Mouse (Mus musculus) stomach, embryonic 14.5 days (tissue): Measurements from ENCODE around the gene Cdc14b. TPM values are rescaled to one million over a fixed set of nuclear protein-coding genes. Genes with fewer than 3 reads are reported as not detected.

Source experiments
- ATAC-seq: fragments of 200-750 bp; cut with Nextera tagmentation; 2 replicates; pipeline ENCODE4 v1.8.0; 2017; ENCODE audit warnings: low read depth, moderate TSS enrichment; ENCODE audit not compliant: insufficient number of reproducible peaks, insufficient read depth, low FRiP score
- H3K27ac ChIP-seq: fragments of 300-500 bp; sonication (generic); 2 replicates; pipeline ENCODE4 v1.5.1; 2014; ENCODE audit warnings: mild to moderate bottlenecking, low read length, moderate library complexity, mixed read lengths
- H3K27me3 ChIP-seq: fragments of 300-500 bp; sonication (generic); 2 replicates; pipeline ENCODE4 v1.6.1; 2014; ENCODE audit warnings: low read length, control low read depth, mixed read lengths; ENCODE audit not compliant: control insufficient read depth, insufficient read depth
- H3K36me3 ChIP-seq: fragments of 300-500 bp; sonication (generic); 2 replicates; pipeline ENCODE4 v1.6.1; 2014; ENCODE audit warnings: mild to moderate bottlenecking, control low read depth, low read length, moderate library complexity, mixed read lengths; ENCODE audit not compliant: control insufficient read depth, insufficient read depth
- H3K4me1 ChIP-seq: fragments of 300-500 bp; sonication (generic); 2 replicates; pipeline ENCODE4 v1.6.1; 2014; ENCODE audit warnings: low read length, control low read depth, mixed read lengths; ENCODE audit not compliant: control insufficient read depth, insufficient read depth
- H3K4me2 ChIP-seq: fragments of 300-500 bp; sonication (generic); replicated peaks from 2 replicates; pipeline ENCODE4 v1.6.1; 2014; ENCODE audit warnings: low read depth, low read length, control low read depth
- H3K4me3 ChIP-seq: fragments of 300-500 bp; sonication (generic); 2 replicates; pipeline ENCODE4 v1.5.1; 2014; ENCODE audit warnings: low read depth, low read length, control low read depth
- H3K9ac ChIP-seq: fragments of 300-500 bp; sonication (generic); replicated peaks from 2 replicates; pipeline ENCODE4 v1.6.1; 2014; ENCODE audit warnings: low read depth, mild to moderate bottlenecking, control low read depth, low read length, moderate library complexity, mixed read lengths
- H3K9me3 ChIP-seq: fragments of 300-500 bp; sonication (generic); 2 replicates; pipeline ENCODE4 v1.6.1; 2016; ENCODE audit warnings: low read depth, low read length, control low read depth; ENCODE audit not compliant: control insufficient read depth
- WGBS: fragments of 180-500 bp; shearing (Covaris S2); extraction: QIAGEN DNeasy Blood & Tissue Kit; methylation state at CpG from one replicate; pipeline ENCODE4 v1.1.7; 2014; 5-methylcytosine and 5-hydroxymethylcytosine counted together
- polyA plus RNA-seq: library from polyadenylated mRNA; unstranded; fragments of >200 nt; fragmentation: Nextera tagmentation; extraction: Ambion mirVana; gene quantifications from 2 replicates; pipeline ENCODE4 v1.2.1, GENCODE M21; 2014

Gene Cdc14b
- polyA plus RNA-seq, 1 experiment from 2014 or later = 46.0 TPM

DNA sequence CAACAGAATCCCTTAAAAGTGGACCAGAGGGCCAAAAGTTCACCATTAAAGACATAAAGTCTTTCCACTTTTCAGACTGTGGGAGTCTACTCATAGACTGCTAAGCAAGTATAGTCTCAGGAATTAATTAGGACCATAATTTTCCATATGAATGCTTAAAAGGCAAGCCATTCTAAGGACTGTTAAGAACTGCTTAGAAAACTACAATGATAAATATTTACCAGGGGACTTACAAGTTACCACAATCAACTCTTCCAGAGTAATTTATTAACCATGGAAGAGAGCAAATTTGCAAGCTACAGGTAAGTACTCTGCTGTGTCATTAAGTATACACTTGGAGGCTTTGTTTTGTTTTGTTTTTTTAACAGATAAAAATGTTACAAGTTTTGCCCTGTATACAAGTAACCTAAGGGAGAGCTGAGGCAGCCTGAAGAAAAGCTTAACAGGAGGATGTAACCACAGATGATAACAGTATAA lies 37.4 kb downstream of the Cdc14b start:
- Histone ChIP-seq H3K27me3 (no peaks in the 10 kb centered on the region), H3K9me3 (no peaks in the 10 kb centered on the region), H3K4me3 (no peak overlapping the region), H3K27ac (no peak overlapping the region), H3K4me1 (peaks cover 6% of the 10 kb centered on the region; the same call in 1 of the 2 replicates), H3K4me2 (no peak overlapping the region), H3K9ac (no peak overlapping the region), H3K36me3 (no peaks in the 10 kb centered on the region; the same call in 1 of the 2 replicates)
- no peak for ATAC-seq

DNA sequence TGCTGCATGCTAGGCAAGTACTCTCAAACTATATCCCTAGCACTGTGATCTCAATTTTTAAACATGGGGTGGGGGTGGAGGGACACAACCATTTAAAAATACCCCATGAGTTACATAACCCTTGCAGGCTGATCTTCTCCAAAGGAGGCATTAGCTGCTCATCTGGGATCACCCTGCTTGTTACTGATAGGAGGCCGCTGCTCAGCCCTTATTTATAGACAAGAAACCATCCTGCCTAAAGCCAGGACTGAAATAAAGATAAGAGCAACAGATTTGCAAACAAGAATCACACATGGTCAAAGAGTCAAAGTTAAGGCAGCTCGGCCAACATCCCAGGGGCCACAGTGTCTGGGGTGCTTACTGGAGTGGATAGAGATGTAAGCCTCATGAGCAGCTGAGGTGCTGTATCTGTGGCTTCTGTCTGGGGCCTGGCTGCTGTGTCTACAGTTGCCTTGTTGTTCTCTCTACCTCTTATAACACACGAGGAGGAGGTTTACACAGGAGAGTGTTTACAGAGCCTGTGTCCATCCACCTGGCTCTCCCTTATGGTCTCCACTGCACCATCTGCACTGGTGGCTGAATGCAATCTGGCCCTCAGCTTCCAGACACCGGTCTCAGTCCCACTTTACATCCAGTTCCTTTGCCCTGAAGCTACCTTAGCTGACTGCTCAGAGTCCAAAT lies 38.0 kb downstream of the Cdc14b start:
- H3K4me1 ChIP-seq = peaks cover 6% of the 10 kb centered on the region; the same call in 1 of the 2 replicates
- ATAC-seq = no peak
- no peak overlapping the region for H3K4me3 ChIP-seq
- no peak overlapping the region for H3K27ac ChIP-seq
- H3K27me3 ChIP-seq = no peaks in the 10 kb centered on the region
- no peak overlapping the region for H3K9ac ChIP-seq
- WGBS = 53% methylated on average over 4 of the region's 4 CpGs
- no peak overlapping the region for H3K4me2 ChIP-seq
- no peaks in the 10 kb centered on the region for H3K9me3 ChIP-seq
- H3K36me3 ChIP-seq = no peaks in the 10 kb centered on the region; the same call in 1 of the 2 replicates

DNA sequence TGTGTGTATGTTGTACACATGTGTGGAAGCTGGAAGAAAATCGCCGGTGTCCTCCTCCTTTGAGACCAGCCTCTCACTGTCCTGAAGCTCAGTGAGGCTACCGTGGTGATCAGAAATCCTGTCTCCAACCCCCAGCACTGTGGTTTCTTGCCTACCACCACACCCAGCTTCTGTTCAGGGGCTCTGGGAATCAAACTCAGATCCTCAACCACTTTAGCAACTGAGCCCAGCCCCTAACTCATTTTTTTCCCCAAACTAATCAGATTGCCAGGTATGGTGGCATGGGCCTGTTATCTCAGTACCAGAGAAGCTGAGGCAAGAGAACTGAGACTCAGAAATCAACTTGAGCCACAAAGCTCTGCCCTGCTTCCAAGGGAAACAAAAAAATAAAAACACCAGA lies 39.3 kb downstream of the Cdc14b start:
- no peak overlapping the region for H3K27ac ChIP-seq
- H3K4me1 ChIP-seq = peaks cover 6% of the 10 kb centered on the region; the same call in 1 of the 2 replicates
- ATAC-seq = no peak
- no peak overlapping the region for H3K4me2 ChIP-seq
- WGBS = 61% methylated on average over 3 of the region's 3 CpGs
- no peaks in the 10 kb centered on the region for H3K9me3 ChIP-seq
- H3K4me3 ChIP-seq = no peak overlapping the region
- H3K36me3 ChIP-seq = no peaks in the 10 kb centered on the region; the same call in 1 of the 2 replicates
- no peaks in the 10 kb centered on the region for H3K27me3 ChIP-seq
- H3K9ac ChIP-seq = no peak overlapping the region

DNA sequence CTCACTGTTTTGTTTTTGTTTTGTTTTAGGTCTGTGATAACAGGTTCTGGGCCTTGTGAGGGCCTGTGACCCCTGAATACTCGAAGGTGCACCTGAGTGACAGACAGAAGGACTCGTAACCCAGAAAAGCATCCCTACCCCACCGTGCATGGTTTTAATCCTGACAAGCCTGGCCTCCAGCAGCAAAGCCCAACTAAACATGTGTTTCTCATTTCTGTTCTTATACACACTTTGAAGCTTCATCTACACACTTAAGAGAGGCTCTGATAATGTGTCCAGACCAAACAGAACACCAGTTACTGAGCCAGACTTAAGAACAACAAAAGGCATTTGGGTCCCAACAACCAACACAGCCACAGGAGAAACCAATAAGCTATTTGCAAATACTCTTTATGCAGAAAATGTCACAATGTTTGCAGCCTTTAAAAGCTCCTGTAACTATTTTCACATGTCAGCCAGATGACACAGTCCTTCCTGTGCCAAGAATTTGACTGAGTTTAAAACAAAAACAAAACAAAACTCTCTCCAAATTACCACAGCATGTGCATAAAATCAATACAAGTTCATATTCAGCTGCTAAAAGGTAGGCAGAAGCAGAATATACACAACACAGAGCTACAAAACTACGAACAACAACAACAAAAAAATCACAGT lies 39.9 kb downstream of the Cdc14b start:
- no peak overlapping the region for H3K4me3 ChIP-seq
- H3K27me3 ChIP-seq = no peaks in the 10 kb centered on the region
- WGBS = 56% methylated on average over 4 of the region's 4 CpGs
- H3K4me1 ChIP-seq = peaks cover 6% of the 10 kb centered on the region; the same call in 1 of the 2 replicates
- ATAC-seq = no peak
- no peak overlapping the region for H3K4me2 ChIP-seq
- no peaks in the 10 kb centered on the region; the same call in 1 of the 2 replicates for H3K36me3 ChIP-seq
- H3K9me3 ChIP-seq = no peaks in the 10 kb centered on the region
- no peak overlapping the region for H3K27ac ChIP-seq
- H3K9ac ChIP-seq = no peak overlapping the region

DNA sequence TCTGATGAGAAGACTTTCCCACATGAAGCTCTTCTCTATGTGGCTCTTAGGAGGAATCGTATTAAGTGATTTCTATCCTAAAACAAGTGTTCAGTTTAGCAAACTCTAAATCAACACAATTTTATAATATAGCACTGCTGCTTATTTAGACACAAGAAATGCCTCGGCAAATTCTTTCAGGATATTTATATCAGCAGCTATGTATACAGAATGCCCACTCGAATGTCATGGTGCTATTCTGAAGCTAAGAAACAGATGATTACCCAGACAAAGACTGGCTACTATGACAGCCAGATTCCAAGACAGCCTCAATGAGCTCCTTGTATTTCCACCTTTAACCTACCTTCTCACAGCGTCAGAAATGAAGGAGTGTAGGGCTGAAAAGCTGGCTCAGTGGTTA lies 42.0 kb downstream of the Cdc14b start:
- Histone ChIP-seq H3K36me3 (no peaks in the 10 kb centered on the region; the same call in 1 of the 2 replicates), H3K4me3 (no peak overlapping the region), H3K4me1 (peaks cover 6% of the 10 kb centered on the region; the same call in 1 of the 2 replicates), H3K9me3 (no peaks in the 10 kb centered on the region), H3K27me3 (no peaks in the 10 kb centered on the region), H3K27ac (no peak overlapping the region), H3K9ac (no peak overlapping the region), H3K4me2 (no peak overlapping the region)
- WGBS = 77% methylated on average over 4 of the region's 4 CpGs
- no peak for ATAC-seq

DNA sequence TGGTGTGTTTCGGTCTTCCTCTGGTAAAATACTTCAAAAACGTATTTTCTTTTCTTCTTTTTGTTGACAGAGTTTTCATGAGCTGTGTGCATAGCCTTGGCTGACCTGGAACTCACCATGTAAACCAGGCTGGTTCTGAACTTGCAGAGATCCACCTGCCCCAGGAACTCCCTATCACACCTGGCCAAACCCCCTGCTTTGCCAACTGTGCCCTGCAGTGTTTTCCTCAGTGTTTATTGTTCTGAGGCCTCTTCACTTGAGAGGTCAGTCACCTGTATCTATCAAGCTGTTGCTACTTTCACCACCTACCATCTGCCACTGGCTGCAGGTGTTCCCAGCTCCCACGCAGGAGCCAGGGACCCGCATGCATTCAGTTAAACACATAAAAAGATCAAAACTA lies 48.4 kb downstream of the Cdc14b start:
- H3K27me3 ChIP-seq = no peaks in the 10 kb centered on the region
- H3K4me3 ChIP-seq = no peak overlapping the region
- WGBS = 75% methylated on average over 4 of the region's 4 CpGs
- H3K4me1 ChIP-seq = no peaks in the 10 kb centered on the region
- H3K9ac ChIP-seq = no peak overlapping the region
- no peak for ATAC-seq
- no peak overlapping the region for H3K27ac ChIP-seq
- no peak overlapping the region for H3K4me2 ChIP-seq
- H3K36me3 ChIP-seq = 0 out of 2 replicates have a peak, but pooled peaks cover 2% of the 10 kb centered on the region
- no peaks in the 10 kb centered on the region for H3K9me3 ChIP-seq

DNA sequence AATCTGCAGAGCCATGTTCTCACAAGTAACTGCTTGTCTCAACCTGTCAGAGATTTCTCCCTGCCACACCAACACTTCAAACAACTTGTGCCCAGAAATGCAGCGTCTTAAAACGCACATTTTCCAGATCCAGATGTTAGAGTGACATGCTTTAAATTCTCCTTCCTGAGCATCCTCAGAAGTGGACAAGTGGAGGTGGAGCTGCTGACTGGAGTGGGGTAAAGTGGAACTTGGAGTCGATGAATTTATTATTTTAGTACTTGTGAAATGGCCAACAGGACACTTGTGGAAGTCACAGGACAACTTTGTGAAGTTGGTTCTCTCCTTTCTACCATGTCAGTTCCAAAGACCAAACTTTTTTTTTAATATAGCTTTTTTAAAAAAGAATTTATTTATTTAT lies 49.4 kb downstream of the Cdc14b start:
- Histone ChIP-seq H3K9me3 (no peaks in the 10 kb centered on the region), H3K27me3 (no peaks in the 10 kb centered on the region), H3K36me3 (0 out of 2 replicates have a peak, but pooled peaks cover 2% of the 10 kb centered on the region), H3K4me3 (no peak overlapping the region), H3K9ac (no peak overlapping the region), H3K4me2 (no peak overlapping the region), H3K27ac (no peak overlapping the region), H3K4me1 (no peaks in the 10 kb centered on the region)
- WGBS = 73% methylated on average over 3 of the region's 3 CpGs
- no peak for ATAC-seq

DNA sequence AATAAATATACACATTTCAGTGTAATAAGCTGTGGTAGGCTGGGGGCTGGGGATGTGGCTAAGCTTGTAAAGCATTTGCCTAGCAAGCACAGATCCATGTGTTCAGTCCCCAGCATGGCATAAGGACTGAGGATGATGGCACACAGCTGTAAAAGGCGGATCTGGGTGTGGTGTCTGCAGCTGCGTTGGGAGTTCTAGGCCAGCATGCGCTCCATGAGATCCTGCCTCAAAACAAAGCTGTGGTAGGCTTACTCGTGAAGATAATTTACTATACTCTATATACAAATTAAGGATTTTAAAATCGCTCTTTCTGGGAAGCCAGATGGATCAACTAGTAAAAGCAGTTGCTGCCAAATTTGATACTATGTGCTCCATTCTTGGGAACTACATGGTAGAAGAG lies 60.2 kb downstream of the Cdc14b start:
- Histone ChIP-seq H3K9ac (no peak overlapping the region), H3K4me1 (no peaks in the 10 kb centered on the region), H3K4me3 (no peak overlapping the region), H3K27ac (no peak overlapping the region), H3K27me3 (no peaks in the 10 kb centered on the region), H3K4me2 (no peak overlapping the region), H3K36me3 (no peaks in the 10 kb centered on the region; the same call in 1 of the 2 replicates), H3K9me3 (no peaks in the 10 kb centered on the region)
- WGBS = 88% methylated on average over 5 of the region's 5 CpGs
- no peak for ATAC-seq
